Mouse (Mus musculus): ENCODE data around the gene Ergic1. TPM values are rescaled to one million over a fixed set of nuclear protein-coding genes. Genes with fewer than 3 reads are reported as not detected.

Gene Ergic1
- polyA plus RNA-seq, 1 experiment from 2014 or later, result 35.2 TPM

DNA sequence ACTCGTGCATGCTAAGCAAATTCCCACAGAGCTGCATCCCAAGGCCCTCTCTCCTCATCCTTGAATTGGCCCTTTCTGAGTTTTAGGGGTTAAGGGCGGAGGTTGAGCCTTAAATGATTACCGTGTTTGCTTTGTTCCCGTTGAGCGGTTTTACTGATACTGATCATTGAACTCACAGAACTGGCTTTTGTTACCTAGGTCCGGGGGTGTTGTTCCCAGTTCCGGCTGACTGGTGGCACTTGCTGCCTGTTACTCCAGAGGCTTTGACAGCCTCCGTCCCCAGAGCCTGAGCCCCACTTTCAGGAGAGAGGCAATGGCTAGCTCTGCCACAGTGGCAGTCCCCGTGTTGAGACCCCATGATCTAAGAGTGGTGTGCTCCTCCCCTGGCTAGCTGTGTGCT is 3.1 kb downstream of the Ergic1 start:
- Histone ChIP-seq H3K9me3 (replicated peaks) (0 out of 2 replicates have a peak, but pooled peaks cover 3% of the 10 kb centered on the region), H3K36me3 (peaks cover 39% of the 10 kb centered on the region), H3K4me3 (replicated peaks) (no peak overlapping the region), H3K9ac (no peak overlapping the region), H3K4me1 (replicated peaks) (peaks cover 56% of the 10 kb centered on the region), H3K4me2 (0 out of 2 replicates have a peak overlapping the region, but pooled peaks have one; percentile 4), H3K27ac (no peak overlapping the region), H3K27me3 (no peaks in the 10 kb centered on the region)
- no peak for ATAC-seq (ENCODE audit: low read depth)
- no peak for DNase-seq
- WGBS (ENCODE audit: insufficient replicate concordance), result 71% methylated on average over 9 of the region's 9 CpGs

DNA sequence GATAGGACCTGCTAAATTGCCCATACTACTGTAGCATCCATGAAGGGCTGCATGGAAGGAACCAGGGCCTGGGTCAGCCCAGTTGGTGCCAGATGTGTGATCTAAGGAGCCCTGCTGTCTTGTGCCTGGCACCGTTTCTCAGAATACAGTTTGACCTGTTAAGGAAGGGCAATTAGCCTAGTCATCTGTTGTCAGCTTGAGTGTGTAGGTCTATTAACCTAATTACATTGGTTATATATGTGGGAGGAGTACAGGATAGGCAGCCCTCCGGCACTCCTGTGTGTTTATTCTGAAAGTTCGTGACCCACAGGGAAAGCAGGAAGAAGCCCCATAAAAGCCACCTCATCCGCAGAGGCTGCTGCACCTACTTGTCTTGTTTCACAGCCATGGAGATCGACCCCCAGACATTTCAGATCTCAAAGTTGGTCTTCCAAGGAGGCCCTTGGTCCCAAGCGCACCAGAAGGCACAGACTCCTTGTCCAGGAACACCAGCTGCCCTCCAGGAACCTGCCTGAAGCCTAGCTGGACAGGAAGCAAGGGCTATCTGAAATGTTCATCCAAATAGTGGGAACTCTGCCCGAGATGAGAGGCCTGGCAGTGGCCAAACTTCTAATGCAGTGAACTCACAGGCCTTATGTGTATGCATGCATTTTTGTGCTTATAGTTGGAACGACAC is 6.0 kb downstream of the Ergic1 start:
- Histone ChIP-seq H3K9ac (no peak overlapping the region), H3K36me3 (peaks cover 44% of the 10 kb centered on the region), H3K9me3 (replicated peaks) (0 out of 2 replicates have a peak, but pooled peaks cover 3% of the 10 kb centered on the region), H3K4me3 (replicated peaks) (no peak overlapping the region), H3K27ac (no peak overlapping the region), H3K4me1 (replicated peaks) (peaks cover 55% of the 10 kb centered on the region), H3K4me2 (no peak overlapping the region), H3K27me3 (no peaks in the 10 kb centered on the region)
- WGBS (ENCODE audit: insufficient replicate concordance), result 67% methylated on average over 8 of the region's 8 CpGs
- ATAC-seq (ENCODE audit: low read depth), result no peak
- DNase-seq, result no peak

DNA sequence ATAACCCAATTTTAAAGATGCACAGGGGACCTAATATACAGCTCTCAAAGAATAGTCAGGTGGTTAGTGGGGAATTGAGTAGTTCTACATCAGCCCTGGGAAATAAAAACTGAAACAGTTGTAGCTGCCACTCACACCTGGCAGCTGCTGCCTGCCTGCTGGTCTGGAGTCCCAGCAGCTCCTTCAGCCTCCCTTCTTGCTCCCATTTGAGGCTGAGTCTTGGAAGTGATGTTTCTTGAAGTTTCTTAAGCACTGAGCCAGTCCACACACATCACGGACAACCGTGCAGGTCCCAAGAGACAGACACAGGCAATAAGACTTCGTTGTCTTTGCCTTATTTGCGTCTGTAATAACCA is 6.5 kb downstream of the Ergic1 start:
- Histone ChIP-seq H3K9ac (no peak overlapping the region), H3K9me3 (replicated peaks) (0 out of 2 replicates have a peak, but pooled peaks cover 3% of the 10 kb centered on the region), H3K27me3 (no peaks in the 10 kb centered on the region), H3K27ac (no peak overlapping the region), H3K4me1 (replicated peaks) (peaks cover 50% of the 10 kb centered on the region), H3K4me3 (replicated peaks) (no peak overlapping the region), H3K36me3 (peaks cover 44% of the 10 kb centered on the region), H3K4me2 (no peak overlapping the region)
- ATAC-seq (ENCODE audit: low read depth) (no peak), DNase-seq (no peak)
- 87% methylated on average over 4 of the region's 4 CpGs for WGBS (ENCODE audit: insufficient replicate concordance)

DNA sequence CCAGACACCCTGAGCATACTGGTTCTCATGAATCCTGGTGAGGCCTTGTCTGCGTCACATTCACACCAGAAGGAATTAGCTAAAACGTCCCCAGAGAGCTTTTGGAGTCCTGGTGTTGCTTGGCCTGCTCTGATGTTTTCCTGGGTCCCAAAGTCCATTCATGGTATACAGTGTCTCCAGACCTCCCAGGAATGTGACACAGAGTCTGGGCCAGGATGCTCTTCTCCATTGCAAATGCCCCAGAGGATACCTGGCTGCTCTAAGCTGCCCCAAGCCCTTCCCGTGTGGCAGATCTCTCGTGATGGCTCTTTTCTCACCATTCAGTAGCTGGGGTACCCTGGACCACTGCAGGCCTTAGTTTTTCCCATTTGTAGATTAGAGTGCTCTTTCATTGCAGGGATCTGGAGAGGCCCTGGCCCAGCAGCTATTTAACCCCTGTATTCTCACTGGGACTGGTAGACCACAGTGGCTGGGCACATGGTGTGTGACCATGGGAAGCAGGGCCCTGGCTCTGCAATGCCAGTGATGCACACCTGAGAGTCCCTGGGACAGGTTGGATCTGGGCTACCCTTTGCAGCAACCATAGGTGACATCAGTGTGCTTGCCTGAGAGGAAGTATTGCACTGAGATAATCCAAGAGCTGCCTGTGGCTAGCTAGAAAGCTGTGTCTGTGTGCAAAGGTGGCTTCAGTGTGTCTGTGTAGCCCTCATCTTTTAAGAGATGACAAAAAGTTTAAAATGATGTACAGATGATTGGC is 8.5 kb downstream of the Ergic1 start:
- Histone ChIP-seq H3K4me3 (replicated peaks) (no peak overlapping the region), H3K4me2 (no peak overlapping the region), H3K36me3 (peaks cover 28% of the 10 kb centered on the region), H3K9me3 (replicated peaks) (0 out of 2 replicates have a peak, but pooled peaks cover 3% of the 10 kb centered on the region), H3K4me1 (replicated peaks) (peaks cover 42% of the 10 kb centered on the region), H3K9ac (no peak overlapping the region), H3K27ac (peak overlapping the region; percentile 35; the same call in 1 of the 2 replicates), H3K27me3 (no peaks in the 10 kb centered on the region)
- ATAC-seq (ENCODE audit: low read depth) (no peak), DNase-seq (no peak)
- 76% methylated on average over 4 of the region's 4 CpGs for WGBS (ENCODE audit: insufficient replicate concordance)

GRCm38 (mm10) chr17:26570651-26571118 is 9.4 kb downstream of the Ergic1 start:
- Histone ChIP-seq H3K36me3 (peaks cover 34% of the 10 kb centered on the region), H3K4me3 (replicated peaks) (no peak overlapping the region), H3K4me2 (no peak overlapping the region), H3K27me3 (no peaks in the 10 kb centered on the region), H3K9me3 (replicated peaks) (0 out of 2 replicates have a peak, but pooled peaks cover 3% of the 10 kb centered on the region), H3K27ac (peak overlapping the region; percentile 58), H3K9ac (no peak overlapping the region), H3K4me1 (replicated peaks) (peaks cover 45% of the 10 kb centered on the region)
- peak; percentile 63 for ATAC-seq (ENCODE audit: low read depth)
- WGBS (ENCODE audit: insufficient replicate concordance), result 31% methylated on average over 11 of the region's 11 CpGs
- DNase-seq, result no peak

DNA sequence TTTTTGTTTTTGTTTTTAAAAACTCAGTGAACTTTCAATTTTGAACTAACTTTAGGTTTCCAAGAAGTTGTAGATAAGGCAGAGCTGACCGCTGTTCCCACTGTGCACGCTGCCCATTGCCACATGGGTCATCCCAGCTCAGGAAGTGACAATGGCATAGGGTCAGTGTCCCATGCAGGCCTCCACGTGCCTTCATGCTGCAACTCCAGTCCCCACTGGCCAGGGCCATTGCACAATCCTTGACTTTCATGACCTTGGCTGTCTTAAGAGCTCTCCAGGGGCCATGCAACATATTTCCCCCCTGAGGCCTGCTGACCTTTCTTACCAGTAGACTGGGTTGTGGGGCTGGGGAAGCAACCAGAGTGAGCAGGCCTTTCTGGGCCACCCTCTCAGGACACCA is 10.1 kb downstream of the Ergic1 start:
- ATAC-seq (ENCODE audit: low read depth) (no peak), DNase-seq (no peak)
- H3K27ac ChIP-seq, result peak overlapping the region; percentile 6; the same call in 1 of the 2 replicates
- H3K4me3 ChIP-seq (replicated peaks), result no peak overlapping the region
- no peaks in the 10 kb centered on the region for H3K27me3 ChIP-seq
- H3K9me3 ChIP-seq (replicated peaks), result no peaks in the 10 kb centered on the region
- WGBS (ENCODE audit: insufficient replicate concordance), result 58% methylated on average over 3 of the region's 3 CpGs
- no peak overlapping the region for H3K9ac ChIP-seq
- peaks cover 29% of the 10 kb centered on the region for H3K36me3 ChIP-seq
- peaks cover 52% of the 10 kb centered on the region for H3K4me1 ChIP-seq (replicated peaks)
- H3K4me2 ChIP-seq, result no peak overlapping the region

GRCm38 (mm10) chr17:26572265-26572664 is 11.0 kb downstream of the Ergic1 start:
- no peak for ATAC-seq (ENCODE audit: low read depth)
- H3K4me1 ChIP-seq (replicated peaks), result peaks cover 61% of the 10 kb centered on the region
- 79% methylated on average over 11 of the region's 11 CpGs for WGBS (ENCODE audit: insufficient replicate concordance)

GRCm38 (mm10) chr17:26574118-26574517 is 12.8 kb downstream of the Ergic1 start:
- no peak overlapping the region for H3K4me2 ChIP-seq
- 85% methylated on average over 11 of the region's 11 CpGs for WGBS (ENCODE audit: insufficient replicate concordance)
- H3K9me3 ChIP-seq (replicated peaks), result no peaks in the 10 kb centered on the region
- H3K27me3 ChIP-seq, result no peaks in the 10 kb centered on the region
- no peak overlapping the region for H3K27ac ChIP-seq
- ATAC-seq (ENCODE audit: low read depth), result no peak
- no peak overlapping the region for H3K4me3 ChIP-seq (replicated peaks)
- H3K4me1 ChIP-seq (replicated peaks), result peaks cover 63% of the 10 kb centered on the region
- no peak overlapping the region for H3K9ac ChIP-seq
- DNase-seq, result no peak
- peaks cover 12% of the 10 kb centered on the region for H3K36me3 ChIP-seq

More at GRCm38 (mm10) chr17:26572265-26572664, 11.0 kb downstream of the Ergic1 start:
- Histone ChIP-seq H3K4me3 (replicated peaks) (no peak overlapping the region), H3K36me3 (peaks cover 26% of the 10 kb centered on the region), H3K9me3 (replicated peaks) (no peaks in the 10 kb centered on the region), H3K27ac (no peak overlapping the region), H3K4me2 (no peak overlapping the region), H3K27me3 (no peaks in the 10 kb centered on the region), H3K9ac (no peak overlapping the region)
- no peak for DNase-seq

GRCm38 (mm10) chr17:26574701-26575100 is 13.4 kb downstream of the Ergic1 start:
- no peak overlapping the region for H3K27ac ChIP-seq
- no peaks in the 10 kb centered on the region for H3K27me3 ChIP-seq
- H3K4me2 ChIP-seq, result no peak overlapping the region
- ATAC-seq (ENCODE audit: low read depth) (no peak), DNase-seq (no peak)
- WGBS (ENCODE audit: insufficient replicate concordance), result 71% methylated on average over 5 of the region's 5 CpGs
- no peaks in the 10 kb centered on the region for H3K9me3 ChIP-seq (replicated peaks)
- no peak overlapping the region for H3K4me3 ChIP-seq (replicated peaks)
- peaks cover 12% of the 10 kb centered on the region for H3K36me3 ChIP-seq
- H3K4me1 ChIP-seq (replicated peaks), result peaks cover 63% of the 10 kb centered on the region
- no peak overlapping the region for H3K9ac ChIP-seq

DNA sequence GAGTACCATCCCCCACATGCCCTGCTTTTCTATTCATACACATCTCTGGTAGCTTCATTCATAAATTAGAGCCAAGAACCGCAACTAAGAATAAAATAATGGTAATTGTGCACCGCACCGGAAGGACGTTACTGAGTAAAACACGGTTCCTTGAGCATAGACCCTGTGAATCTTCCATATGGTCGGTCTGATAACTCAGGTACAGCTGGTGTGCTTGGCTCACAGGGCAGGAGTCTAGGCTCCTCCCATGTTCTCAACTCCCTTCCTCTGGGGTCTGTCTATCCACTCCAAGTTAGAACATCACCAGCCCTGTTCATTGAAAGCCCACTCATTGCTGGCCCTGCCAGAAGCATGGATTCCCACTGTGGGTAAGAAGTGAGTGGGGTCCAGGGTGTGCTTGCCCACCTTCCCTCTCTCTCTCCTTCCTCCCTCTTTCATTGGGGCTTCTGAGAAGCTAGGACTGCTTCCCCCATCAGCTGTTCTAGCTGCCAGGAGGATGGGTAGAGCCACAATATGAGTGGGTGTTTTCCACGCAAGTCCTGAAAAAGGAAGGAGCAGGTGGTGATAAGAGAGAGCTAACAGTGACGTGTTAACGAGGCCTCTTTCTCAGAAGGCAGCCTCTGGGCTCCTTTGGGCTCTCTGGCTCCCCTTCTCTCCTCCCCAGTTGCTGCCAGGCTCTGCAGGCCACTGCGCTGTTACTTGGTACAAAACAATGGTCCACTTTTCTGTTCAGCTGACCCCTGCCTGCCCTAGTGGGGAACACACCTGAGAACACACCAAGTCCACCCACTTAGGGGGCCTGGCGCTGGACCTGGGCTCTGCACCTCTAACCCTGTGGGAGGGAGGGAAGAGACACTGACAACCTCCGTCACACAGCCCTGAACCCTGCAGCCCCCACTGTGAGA is 14.7 kb downstream of the Ergic1 start:
- DNase-seq (no peak), ATAC-seq (ENCODE audit: low read depth) (peak; percentile 71)
- peak overlapping the region; percentile 9; the same call in 1 of the 2 replicates for H3K27ac ChIP-seq
- H3K9me3 ChIP-seq (replicated peaks), result no peaks in the 10 kb centered on the region
- peak overlapping the region; percentile 30; the same call in 1 of the 2 replicates for H3K9ac ChIP-seq
- no peak overlapping the region for H3K4me3 ChIP-seq (replicated peaks)
- H3K27me3 ChIP-seq, result no peaks in the 10 kb centered on the region
- 55% methylated on average over 12 of the region's 12 CpGs for WGBS (ENCODE audit: insufficient replicate concordance)
- peaks cover 50% of the 10 kb centered on the region for H3K4me1 ChIP-seq (replicated peaks)
- H3K36me3 ChIP-seq, result peaks cover 13% of the 10 kb centered on the region
- no peak overlapping the region for H3K4me2 ChIP-seq

GRCm38 (mm10) chr17:26576833-26577232 is 15.5 kb downstream of the Ergic1 start:
- Histone ChIP-seq H3K4me3 (replicated peaks) (no peak overlapping the region), H3K4me1 (replicated peaks) (peaks cover 42% of the 10 kb centered on the region), H3K4me2 (no peak overlapping the region), H3K9me3 (replicated peaks) (no peaks in the 10 kb centered on the region), H3K9ac (no peak overlapping the region), H3K27ac (no peak overlapping the region), H3K27me3 (no peaks in the 10 kb centered on the region), H3K36me3 (peaks cover 16% of the 10 kb centered on the region; the same call in 1 of the 2 replicates)
- ATAC-seq (ENCODE audit: low read depth) (no peak), DNase-seq (no peak)
- 88% methylated on average over 7 of the region's 7 CpGs for WGBS (ENCODE audit: insufficient replicate concordance)

All from liver, embryonic 13.5 days (tissue).